Mouse (Mus musculus): ENCODE measurements around the gene Krt79.

Krt79 gene

GRCm38 (mm10) chr15:101938600-101939308, 1.4 kb downstream of the Krt79 start:
- in situ Hi-C loops (cut with MboI; ENCODE audit: low sequenced_read_pairs) = no loop called here

GRCm38 (mm10) chr15:101933024-101933423, 7.1 kb downstream of the Krt79 start:
- in situ Hi-C loops (cut with MboI; ENCODE audit: low sequenced_read_pairs) = no loop called here

- in situ Hi-C loops (cut with MboI; ENCODE audit: low sequenced_read_pairs) = no loop called here
These were observed 10.5 kb downstream of the Krt79 start for GRCm38 (mm10) chr15:101929666-101930065.

- in situ Hi-C loops (cut with MboI; ENCODE audit: low sequenced_read_pairs) = no loop called here
These were observed 11.0 kb downstream of the Krt79 start for GRCm38 (mm10) chr15:101929087-101929486.

GRCm38 (mm10) chr15:101927340-101928080, 12.6 kb downstream of the Krt79 start:
- in situ Hi-C loops (cut with MboI; ENCODE audit: low sequenced_read_pairs) = no loop called here

GRCm38 (mm10) chr15:101925041-101925440, 15.1 kb downstream of the Krt79 start:
- in situ Hi-C loops (cut with MboI; ENCODE audit: low sequenced_read_pairs) = no loop called here

- in situ Hi-C loops (cut with MboI; ENCODE audit: low sequenced_read_pairs) = no loop called here
These were observed 15.5 kb downstream of the Krt79 start, which contains the start of gene Krt4 for GRCm38 (mm10) chr15:101924635-101925034. Gene Krt4, minus strand, starts transcription at chr15:101924735.

- in situ Hi-C loops (cut with MboI; ENCODE audit: low sequenced_read_pairs) = no loop called here
These were observed 17.8 kb downstream of the Krt79 start for GRCm38 (mm10) chr15:101922296-101922695.

GRCm38 (mm10) chr15:101916072-101916471, 24.1 kb downstream of the Krt79 start:
- in situ Hi-C loops (cut with MboI; ENCODE audit: low sequenced_read_pairs) = no loop called here

GRCm38 (mm10) chr15:101904849-101905248, 35.3 kb downstream of the Krt79 start:
- in situ Hi-C loops (cut with MboI; ENCODE audit: low sequenced_read_pairs) = no loop called here

GRCm38 (mm10) chr15:101902171-101903149, 37.7 kb downstream of the Krt79 start:
- in situ Hi-C loops (cut with MboI; ENCODE audit: low sequenced_read_pairs) = no loop called here

GRCm38 (mm10) chr15:101895216-101895615, 44.9 kb downstream of the Krt79 start:
- in situ Hi-C loops (cut with MboI; ENCODE audit: low sequenced_read_pairs) = no loop called here

- in situ Hi-C loops (cut with MboI; ENCODE audit: low sequenced_read_pairs) = no loop called here
These were observed 47.3 kb downstream of the Krt79 start, which contains the start of gene Krt76 for GRCm38 (mm10) chr15:101892820-101893219. Gene Krt76, minus strand, starts transcription at chr15:101892920.

- in situ Hi-C loops (cut with MboI; ENCODE audit: low sequenced_read_pairs) = no loop called here
These were observed 60.3 kb downstream of the Krt79 start for GRCm38 (mm10) chr15:101879776-101880175.
